Comparison of ENCODE assay signal across 9 mouse cellular contexts in genomic region chr4:156033476-156034119, GRCm38 (mm10). TPM values are rescaled to one million over a fixed set of nuclear protein-coding genes. Genes with fewer than 3 reads are reported as not detected.
DNase-seq lines count a peak whose midpoint lies in the region; ATAC-seq lines count a peak whose summit lies in the region.
"Had no signal": no experiment of that assay in that cellular context is flagged by ENCODE, and none has a peak within 500 bp of the region (broad histone marks: within the 10 kb centered on the region; RNA-seq: fewer than 3 reads in every experiment).

No protein-coding gene starts in this region.

- no peak overlapping the region for H3K4me2 ChIP-seq in midbrain, embryonic 13.5 days (replicated peaks)
- H3K4me2 ChIP-seq: stomach, embryonic 15.5 days had no signal

- no peak overlapping the region for H3K9ac ChIP-seq in midbrain, embryonic 13.5 days (replicated peaks)
- H3K9ac ChIP-seq: stomach, embryonic 15.5 days had no signal

- no peak overlapping the region for H3K27ac ChIP-seq in midbrain, embryonic 13.5 days
- H3K27ac ChIP-seq: stomach, embryonic 15.5 days had no signal

- H3K36me3 ChIP-seq in midbrain, embryonic 13.5 days: peaks cover 6% of the 10 kb centered on the region; the same call in 1 of the 2 replicates
- H3K36me3 ChIP-seq: stomach, embryonic 15.5 days had no signal

- no peak overlapping the region for H3K4me3 ChIP-seq in midbrain, embryonic 13.5 days (replicated peaks)
- H3K4me3 ChIP-seq: stomach, embryonic 15.5 days had no signal

- peak; percentile 45; the same call in 1 of the 2 replicates for ATAC-seq in monocyte, adult 5-6 weeks (replicated peaks; ENCODE audit: insufficient number of reproducible peaks, low FRiP score, low TSS enrichment, poor library complexity, severe bottlenecking)
- ATAC-seq in midbrain, embryonic 13.5 days: no peak

- intact Hi-C loops in left cerebral cortex, postnatal 4 days (cut with DNase I): no loop called here
- intact Hi-C loops in left cerebral cortex, postnatal 14 days (cut with DNase I): loop anchor here (5.0 kb wide), 1 partner anchor 74 kb away; the partner anchor contains the start of gene 9430015G10Rik

- DNase-seq in left cerebral cortex, postnatal 4 days: peak; percentile 31
- no peak for DNase-seq in left cerebral cortex, postnatal 14 days (ENCODE audit: low spot score in 2 of 2)
- peak; percentile 62 for DNase-seq in NIH3T3 (ENCODE audit: low read depth)
- DNase-seq in cerebellum, postnatal 36 days: peak; percentile 44
- peak; percentile 93 for DNase-seq in induced T-regulatory cell, adult 2 months (ENCODE audit: low read depth)
- DNase-seq in right cerebral cortex, postnatal 25 days: no peak

- H3K9me3 ChIP-seq in midbrain, embryonic 13.5 days: no peaks in the 10 kb centered on the region
- H3K9me3 ChIP-seq: stomach, embryonic 15.5 days had no signal

- peaks cover 33% of the 10 kb centered on the region for H3K4me1 ChIP-seq in midbrain, embryonic 13.5 days (replicated peaks)

- 60% methylated on average over 6 of the region's 6 CpGs for WGBS in midbrain, embryonic 13.5 days

- H3K27me3 ChIP-seq in midbrain, embryonic 13.5 days: peaks cover 29% of the 10 kb centered on the region

RNA-seq across cellular contexts. Expression of gene Tnfrsf18, which starts 7.6 kb away (rescaled TPM):
- total RNA-seq in left cerebral cortex, postnatal 4 days (2021): not detected
- total RNA-seq in left cerebral cortex, postnatal 14 days (2021): under 1 TPM in 1 of 2 experiments, not detected in 1; 0.32 TPM
- total RNA-seq in monocyte, adult 5-6 weeks (2017): 29.2 to 74.7 TPM (median 38.4 TPM) in 3 replicates
- polyA plus RNA-seq in midbrain, embryonic 13.5 days (2015; fragmentation: Nextera tagmentation; extraction: Ambion mirVana): 2.0 and 2.3 TPM in 2 replicates

RNA-seq across cellular contexts. Expression of gene Tnfrsf4, which starts 20.0 kb away (rescaled TPM):
- 1 to 10 TPM; 1.3 to 1.5 TPM for total RNA-seq in left cerebral cortex, postnatal 4 days (2021)
- total RNA-seq in left cerebral cortex, postnatal 14 days (2021): 1 to 10 TPM in 1 of 2 experiments, under 1 TPM in 1; 0.66 to 1.2 TPM
- 1.8 to 6.6 TPM (median 5.3 TPM) in 3 replicates for total RNA-seq in monocyte, adult 5-6 weeks (2017)
- 0.57 TPM in 2 replicates for polyA plus RNA-seq in midbrain, embryonic 13.5 days (2015; fragmentation: Nextera tagmentation; extraction: Ambion mirVana)

RNA-seq across cellular contexts. Expression of gene Ttll10, which starts 25.6 kb away (rescaled TPM):
- not detected for total RNA-seq in left cerebral cortex, postnatal 4 days (2021)
- total RNA-seq in left cerebral cortex, postnatal 14 days (2021): not detected
- not detected in 3 replicates for total RNA-seq in monocyte, adult 5-6 weeks (2017)
- not detected in 2 replicates for polyA plus RNA-seq in midbrain, embryonic 13.5 days (2015; fragmentation: Nextera tagmentation; extraction: Ambion mirVana)

RNA-seq across cellular contexts. Expression of gene Sdf4, which starts 40.9 kb away (rescaled TPM):
- 100 to 1,000 TPM; 111 to 112 TPM for total RNA-seq in left cerebral cortex, postnatal 4 days (2021)
- 100 to 1,000 TPM; 150 to 157 TPM for total RNA-seq in left cerebral cortex, postnatal 14 days (2021)
- total RNA-seq in monocyte, adult 5-6 weeks (2017): 300 to 351 TPM (median 344 TPM) in 3 replicates
- polyA plus RNA-seq in midbrain, embryonic 13.5 days (2015; fragmentation: Nextera tagmentation; extraction: Ambion mirVana): 125 and 128 TPM in 2 replicates

RNA-seq across cellular contexts. Expression of gene B3galt6, which starts 41.1 kb away (rescaled TPM):
- 10 to 100 TPM; 12.9 to 13.7 TPM for total RNA-seq in left cerebral cortex, postnatal 4 days (2021)
- total RNA-seq in left cerebral cortex, postnatal 14 days (2021): 10 to 100 TPM in 1 of 2 experiments, 1 to 10 TPM in 1; 9.6 to 10.6 TPM
- total RNA-seq in monocyte, adult 5-6 weeks (2017): 2.8 to 3.5 TPM (median 3.1 TPM) in 3 replicates
- 25.0 and 26.9 TPM in 2 replicates for polyA plus RNA-seq in midbrain, embryonic 13.5 days (2015; fragmentation: Nextera tagmentation; extraction: Ambion mirVana)

Comparison
In these comparisons a context has a peak if more than half of its experiments do, and no peak if none do; other contexts are left out.
1. DNase-seq: peak in left cerebral cortex, postnatal 4 days (single experiment), NIH3T3 (single experiment), cerebellum, postnatal 36 days (2 of 2) and induced T-regulatory cell, adult 2 months (single experiment); none in left cerebral cortex, postnatal 14 days (0 of 2) and right cerebral cortex, postnatal 25 days (single experiment).
2. RNA of gene Tnfrsf18, which starts 7.6 kb away (total RNA-seq): 29.2 to 74.7 TPM in monocyte, adult 5-6 weeks; 0.32 TPM in left cerebral cortex, postnatal 14 days and not detected in left cerebral cortex, postnatal 4 days; every median in the first group is over 10 times any median in the second.